Mouse (Mus musculus) CH12.LX (cell line): ENCODE results near the gene Npb.

Experiments
- CHD2 ChIP-seq: IDR thresholded peaks from 2 replicates; pipeline ENCODE4 v1.6.1; 2011; ENCODE audit warnings: low read length, improper control_type of control experiment
- CTCF ChIP-seq, 2 experiments: IDR thresholded peaks in 1 of 2; conservative IDR thresholded peaks in 1 of 2; 2 replicates each; pipeline ENCODE4 v1.5.1; 2011 to 2012; ENCODE audit warnings: low read depth in 2 of 2, low read length in 2 of 2, improper control_type of control experiment in 1 of 2, inconsistent platforms in 1 of 2, mild to moderate bottlenecking in 1 of 2, moderate library complexity in 1 of 2
- EP300 ChIP-seq: IDR thresholded peaks from 2 replicates; pipeline ENCODE4 v1.6.1; 2011; ENCODE audit warnings: low read length, improper control_type of control experiment
- MXI1 ChIP-seq: IDR thresholded peaks from 2 replicates; pipeline ENCODE4 v1.6.1; 2011; ENCODE audit warnings: mild to moderate bottlenecking, low read depth, low read length, improper control_type of control experiment
- POLR2A ChIP-seq: IDR thresholded peaks from 2 replicates; pipeline ENCODE4 v1.6.1; 2011; ENCODE audit warnings: low read depth, mild to moderate bottlenecking, improper control_type of control experiment, low read length
- ZC3H11A ChIP-seq: IDR thresholded peaks from 2 replicates; pipeline ENCODE4 v1.6.1; 2012; ENCODE audit warnings: low read depth, mild to moderate bottlenecking, inconsistent platforms, low read length, improper control_type of control experiment

DNA sequence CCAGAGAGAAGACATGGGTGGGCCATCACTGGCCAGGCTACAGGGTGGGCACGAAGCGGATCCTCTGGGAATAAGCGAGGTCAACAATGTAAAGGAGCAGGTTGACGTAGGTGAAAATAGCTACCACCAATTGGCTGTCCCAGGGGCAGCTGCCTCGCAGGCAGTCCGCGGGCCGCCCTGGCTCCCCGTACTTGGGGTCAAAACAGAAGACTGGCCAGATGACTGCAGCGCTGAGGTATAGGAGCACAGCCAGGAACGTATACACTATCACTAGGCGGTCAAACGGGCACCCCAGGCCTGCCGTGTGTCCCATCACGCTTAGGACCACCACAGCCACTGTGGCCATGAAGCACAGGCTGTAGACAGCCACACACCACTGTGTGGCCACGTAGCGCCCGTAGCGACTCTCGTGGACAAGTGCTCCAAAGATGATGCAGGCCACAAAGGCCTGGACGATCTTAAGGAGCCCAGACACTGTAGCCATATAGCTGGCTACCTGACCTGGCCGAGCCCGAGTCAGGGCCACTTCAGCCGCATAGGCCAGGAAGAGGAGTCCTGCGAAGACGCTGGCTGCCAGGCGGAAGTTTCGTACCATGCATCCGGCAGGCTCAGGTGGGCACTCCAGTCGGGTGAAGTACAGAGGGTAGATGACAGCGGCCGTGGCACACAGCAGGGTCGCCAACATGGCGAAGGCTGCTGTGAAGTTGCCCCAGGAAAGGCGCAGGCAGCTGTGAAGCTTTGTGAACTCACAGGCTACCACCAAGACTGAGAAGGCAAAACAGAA lies 39.0 kb downstream of the Npb start:
- no peak for TF ChIP-seq ZC3H11A
- no peak for TF ChIP-seq MXI1
- TF ChIP-seq CTCF (conservative IDR thresholded peaks at IDR 0.05 in 1 of 2, IDR thresholded peaks at IDR 0.05 in 1 of 2; ENCODE audit: low read depth in 2 of 2, low read length in 2 of 2): no peak
- no peak for TF ChIP-seq POLR2A
- TF ChIP-seq EP300: no peak
- no peak for TF ChIP-seq CHD2
